Mouse (Mus musculus): ENCODE data around the gene Magea3. TPM values are rescaled to one million over a fixed set of nuclear protein-coding genes. Genes with fewer than 3 reads are reported as not detected.

The Magea3 gene
- not detected for polyA plus RNA-seq (2014; fragmentation: Illumina TruSeq; extraction: RNeasy Lipid Tissue Mini Kit (QIAGEN cat#74804); ENCODE audit: low read depth, low replicate concordance)

GRCm38 (mm10) chrX:154949405-154949804 lies at the start of gene Magea3:
Gene Magea3, minus strand, starts transcription at chrX:154949505.

GRCm38 (mm10) chrX:154995750-154996149 lies 46.4 kb upstream of the Magea3 start, which contains the start of gene Magea8:
Gene Magea8, minus strand, starts transcription at chrX:154995850.

GRCm38 (mm10) chrX:154935887-154936286 lies 13.4 kb downstream of the Magea3 start, which contains the start of gene Magea6:
Gene Magea6, minus strand, starts transcription at chrX:154935987.

Other genes with a start within 250 kb of the Magea3 start
- not detected for gene Cldn34b1, start 59.2 kb downstream of the Magea3 start, polyA plus RNA-seq (2014; fragmentation: Illumina TruSeq; extraction: RNeasy Lipid Tissue Mini Kit (QIAGEN cat#74804); ENCODE audit: low read depth, low replicate concordance)
- gene Magea6, start 13.5 kb downstream of the Magea3 start, polyA plus RNA-seq (2014; fragmentation: Illumina TruSeq; extraction: RNeasy Lipid Tissue Mini Kit (QIAGEN cat#74804); ENCODE audit: low read depth, low replicate concordance), result not detected
- gene Magea8, start 46.3 kb upstream of the Magea3 start, polyA plus RNA-seq (2014; fragmentation: Illumina TruSeq; extraction: RNeasy Lipid Tissue Mini Kit (QIAGEN cat#74804); ENCODE audit: low read depth, low replicate concordance), result not detected
- not detected for gene Magea5, start 113.6 kb upstream of the Magea3 start, polyA plus RNA-seq (2014; fragmentation: Illumina TruSeq; extraction: RNeasy Lipid Tissue Mini Kit (QIAGEN cat#74804); ENCODE audit: low read depth, low replicate concordance)
- gene Magea1, start 140.3 kb upstream of the Magea3 start, polyA plus RNA-seq (2014; fragmentation: Illumina TruSeq; extraction: RNeasy Lipid Tissue Mini Kit (QIAGEN cat#74804); ENCODE audit: low read depth, low replicate concordance), result not detected
- gene Magea2, start 144.2 kb upstream of the Magea3 start, polyA plus RNA-seq (2014; fragmentation: Illumina TruSeq; extraction: RNeasy Lipid Tissue Mini Kit (QIAGEN cat#74804); ENCODE audit: low read depth, low replicate concordance), result not detected
- not detected for gene Cldn34b2, start 178.9 kb upstream of the Magea3 start, polyA plus RNA-seq (2014; fragmentation: Illumina TruSeq; extraction: RNeasy Lipid Tissue Mini Kit (QIAGEN cat#74804); ENCODE audit: low read depth, low replicate concordance)

All from kidney, adult 10 weeks (tissue).